Mouse (Mus musculus) cerebellum, adult 18-20 months (tissue): ENCODE data around the gene Tgm1.

Experiments used
- DNase-seq, 2 experiments: peaks; one replicate each; pipeline ENCODE4 v3.0.0; 2021

Gene Tgm1

DNA sequence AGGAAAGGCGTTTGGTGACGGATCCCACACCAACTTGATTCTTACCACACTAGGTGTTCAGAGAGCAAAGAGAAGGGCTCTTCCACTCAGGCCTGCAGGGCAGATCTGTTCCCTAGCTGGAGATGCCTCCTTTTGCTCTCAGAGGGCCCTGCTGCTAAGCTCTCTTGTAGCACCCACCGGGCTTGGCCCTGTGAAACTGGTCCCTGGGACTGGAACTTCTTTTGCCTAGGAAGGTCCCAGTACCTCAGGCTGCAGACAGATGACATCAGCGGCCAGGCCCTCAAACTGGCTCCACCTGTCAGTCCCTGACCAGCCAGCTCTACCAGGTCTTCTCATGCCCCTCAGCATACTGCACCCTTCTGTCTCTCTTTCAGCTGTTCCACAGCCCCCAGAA is at the start of gene Tgm1:
Tgm1 (minus strand) TSS at position 198 of the 394 bp plus-strand sequence.
- DNase-seq = no peak

GRCm38 (mm10) chr14:55763166-55763565 is 49.4 kb upstream of the Tgm1 start:
- no peak for DNase-seq

DNA sequence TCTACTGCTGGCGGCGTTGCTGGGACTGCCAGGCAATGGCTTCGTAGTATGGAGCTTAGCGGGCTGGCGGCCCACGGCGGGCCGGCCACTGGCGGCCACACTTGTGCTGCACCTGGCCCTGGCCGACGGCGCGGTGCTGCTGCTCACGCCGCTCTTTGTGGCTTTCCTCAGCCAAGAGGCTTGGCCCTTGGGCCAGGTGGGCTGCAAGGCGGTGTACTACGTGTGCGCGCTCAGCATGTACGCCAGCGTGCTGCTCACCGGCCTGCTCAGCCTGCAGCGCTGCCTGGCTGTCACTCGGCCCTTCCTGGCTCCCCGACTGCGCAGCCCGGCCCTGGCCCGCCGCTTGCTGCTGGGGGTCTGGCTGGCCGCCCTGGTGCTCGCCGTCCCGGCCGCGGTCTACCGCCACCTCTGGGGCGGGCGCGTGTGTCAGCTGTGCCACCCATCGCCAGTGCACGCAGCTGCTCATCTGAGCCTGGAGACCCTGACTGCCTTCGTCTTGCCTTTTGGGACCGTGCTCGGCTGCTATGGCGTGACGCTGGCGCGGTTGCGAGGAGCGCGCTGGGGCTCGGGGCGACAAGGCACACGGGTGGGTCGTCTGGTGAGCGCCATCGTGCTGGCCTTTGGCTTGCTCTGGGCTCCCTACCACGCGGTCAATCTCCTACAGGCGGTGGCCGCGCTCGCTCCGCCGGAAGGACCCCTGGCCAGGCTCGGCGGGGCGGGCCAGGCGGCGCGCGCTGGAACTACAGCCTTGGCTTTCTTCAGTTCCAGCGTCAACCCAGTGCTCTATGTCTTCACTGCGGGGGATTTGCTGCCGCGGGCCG is 48.5 kb upstream of the Tgm1 start:
- peak; percentile 39 to 58 for DNase-seq

GRCm38 (mm10) chr14:55761163-55761562 is 47.4 kb upstream of the Tgm1 start, which contains the start of gene Ltb4r2:
Gene Ltb4r2 (plus strand): TSS chr14:55761428.
- DNase-seq = no peak

- peak; percentile 88 to 89 for DNase-seq
Observed at GRCm38 (mm10) chr14:55760156-55760555, 46.4 kb upstream of the Tgm1 start.

DNA sequence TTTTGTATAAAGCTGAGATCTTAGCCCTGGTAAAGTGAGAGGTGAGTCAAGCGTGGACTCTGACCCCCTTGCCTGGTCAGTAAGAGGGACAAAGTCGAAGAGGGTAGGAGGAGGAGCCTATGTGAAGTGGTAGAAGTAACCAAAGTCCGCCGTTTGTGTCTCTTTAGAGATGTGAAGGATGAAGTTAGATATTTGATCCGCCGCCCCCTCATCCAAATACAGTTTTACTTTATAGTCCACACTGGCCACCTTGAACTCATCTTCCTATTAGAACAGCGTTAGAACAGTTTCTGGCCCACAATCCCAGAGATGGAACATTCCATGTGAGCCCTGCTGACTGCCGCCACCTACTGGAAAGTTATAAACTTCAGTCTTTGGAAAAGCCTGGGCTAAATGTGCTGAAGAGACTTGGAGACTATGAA is 44.6 kb upstream of the Tgm1 start, which contains the start of gene Cideb:
Cideb (minus strand) TSS at position 96 of the 422 bp plus-strand sequence.
- DNase-seq = peak; percentile 42 to 49

DNA sequence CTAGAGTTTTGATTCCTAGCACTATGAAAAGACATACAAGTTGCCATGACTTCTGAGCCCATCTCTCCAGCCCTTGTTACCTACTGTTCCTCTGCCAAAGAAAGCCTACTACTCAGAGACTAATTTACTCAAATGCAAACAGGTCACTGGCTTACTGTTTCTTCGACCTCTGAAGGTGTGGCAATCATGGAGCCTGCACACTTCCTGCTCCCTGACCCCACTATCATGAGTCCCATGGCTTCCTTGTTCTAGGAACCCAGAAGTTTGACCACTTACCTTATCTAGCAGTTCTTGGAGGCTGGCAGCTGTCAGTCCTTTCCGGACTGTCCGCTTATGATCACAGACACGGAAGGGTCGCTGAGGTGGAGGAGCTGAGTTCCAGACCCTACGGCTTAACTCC is 43.8 kb upstream of the Tgm1 start:
- no peak for DNase-seq

DNA sequence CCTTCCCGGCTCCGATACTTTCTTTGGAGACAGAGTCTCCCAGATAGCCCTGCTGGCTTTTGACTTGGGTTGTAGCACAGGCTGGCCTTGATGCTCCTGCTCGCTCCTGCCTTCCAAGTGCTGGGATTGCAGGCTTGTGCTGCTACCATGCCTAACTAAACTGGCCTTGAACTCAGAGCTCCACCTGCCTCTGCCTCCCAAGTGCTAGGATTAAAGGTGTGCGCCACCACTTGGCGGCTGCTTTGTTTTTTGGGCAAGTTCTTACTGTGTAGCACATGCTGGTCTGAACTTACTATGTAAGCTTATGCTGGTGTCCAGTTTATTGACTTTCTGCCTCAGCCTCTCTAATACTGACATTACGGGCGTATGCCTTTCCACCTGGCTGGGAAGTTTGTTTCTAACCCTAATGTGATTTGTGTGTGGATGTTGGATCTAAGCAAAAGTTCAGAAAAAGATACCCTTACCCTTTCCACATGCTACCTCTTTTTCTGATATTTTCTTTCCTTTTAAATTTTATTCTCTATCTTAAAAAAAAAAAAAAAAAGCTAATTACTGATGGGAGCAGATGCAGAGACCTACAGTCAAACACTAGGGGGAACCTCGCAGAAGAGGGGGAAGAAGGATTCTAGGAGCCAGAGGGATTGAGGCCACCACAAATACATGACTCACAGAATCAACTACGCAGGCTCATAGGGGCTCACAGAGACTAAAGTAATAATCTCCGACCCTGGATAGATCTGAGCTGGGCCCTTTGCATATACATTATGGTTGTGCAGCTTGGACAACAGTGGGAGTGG is 33.5 kb upstream of the Tgm1 start:
- DNase-seq = no peak

DNA sequence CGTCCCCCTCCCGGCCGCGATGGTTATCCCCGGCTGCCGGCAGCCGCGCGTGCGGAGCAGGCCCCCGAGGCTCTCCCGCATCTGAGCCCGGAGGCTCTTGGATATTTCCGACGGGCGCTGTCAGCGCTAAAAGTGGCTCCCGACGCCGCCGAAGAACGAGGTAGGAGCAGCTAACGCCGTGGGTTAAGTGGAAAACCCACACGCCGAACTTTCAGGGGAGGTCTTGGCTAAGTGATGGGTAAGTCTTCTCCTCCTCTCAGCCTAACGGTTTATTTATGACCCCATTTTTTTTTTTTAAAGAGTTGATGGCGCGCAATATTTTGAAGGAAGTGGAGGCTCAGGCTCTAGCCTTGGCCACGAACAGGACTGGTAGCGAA is 32.1 kb upstream of the Tgm1 start:
- DNase-seq = no peak

DNA sequence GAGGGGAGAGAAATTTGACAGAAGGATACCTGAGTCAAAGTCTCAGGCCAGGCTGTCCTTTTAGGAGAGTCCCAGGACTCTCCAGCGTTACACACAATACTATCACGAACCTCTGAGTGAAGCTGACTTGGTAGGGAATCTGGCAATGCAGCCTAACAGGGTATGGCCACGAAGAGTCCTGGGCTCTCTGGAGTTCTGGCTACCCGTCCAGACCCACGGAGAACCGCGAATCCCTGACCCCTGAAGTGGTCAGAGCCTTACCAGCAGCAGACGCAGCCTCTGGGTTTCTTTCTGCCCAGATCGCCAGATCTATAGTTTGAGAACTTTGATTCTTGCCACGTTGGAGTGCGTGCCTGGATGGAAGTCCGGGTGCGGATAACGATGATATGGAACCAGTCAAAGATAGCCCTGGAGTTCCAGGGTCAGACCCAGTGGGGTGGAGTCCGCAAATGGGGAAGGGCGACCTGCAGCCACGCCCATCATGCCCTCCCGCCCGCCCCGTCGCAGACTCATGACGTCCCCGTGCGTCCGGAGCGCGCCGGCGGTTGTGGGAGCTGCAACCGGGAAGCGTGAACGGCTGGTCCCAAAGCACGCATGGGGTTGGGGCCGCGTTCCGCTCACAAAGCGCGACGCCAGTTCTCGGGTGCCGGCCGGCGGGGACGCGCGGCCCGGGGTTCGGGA is 31.6 kb upstream of the Tgm1 start, which contains the start of the genes Dhrs1 and Nop9:
Dhrs1 (minus strand) TSS at position 511 of the 681 bp plus-strand sequence.
Nop9 (plus strand) TSS at position 514 of the 681 bp plus-strand sequence.
- DNase-seq = peak; percentile 84 to 89

DNA sequence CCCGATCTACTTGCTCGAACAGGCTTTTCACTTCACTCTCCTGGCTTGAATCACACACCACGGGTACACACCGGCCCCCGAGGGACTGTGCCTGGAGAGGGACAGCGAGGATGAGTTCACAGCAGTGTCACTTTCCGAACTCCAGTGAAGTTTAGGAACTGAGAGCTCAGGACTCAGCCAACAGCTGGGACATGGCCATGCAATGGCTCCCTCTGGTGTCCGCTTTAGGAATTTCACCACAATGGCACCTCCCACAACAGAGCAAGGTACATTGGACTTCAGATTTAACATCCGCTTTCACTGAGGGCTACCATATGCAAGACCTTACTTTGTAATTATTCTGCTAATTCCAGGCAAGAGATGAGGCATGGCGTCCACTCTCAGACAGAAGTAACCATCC is 30.0 kb upstream of the Tgm1 start:
- DNase-seq = peak; percentile 82 to 89

DNA sequence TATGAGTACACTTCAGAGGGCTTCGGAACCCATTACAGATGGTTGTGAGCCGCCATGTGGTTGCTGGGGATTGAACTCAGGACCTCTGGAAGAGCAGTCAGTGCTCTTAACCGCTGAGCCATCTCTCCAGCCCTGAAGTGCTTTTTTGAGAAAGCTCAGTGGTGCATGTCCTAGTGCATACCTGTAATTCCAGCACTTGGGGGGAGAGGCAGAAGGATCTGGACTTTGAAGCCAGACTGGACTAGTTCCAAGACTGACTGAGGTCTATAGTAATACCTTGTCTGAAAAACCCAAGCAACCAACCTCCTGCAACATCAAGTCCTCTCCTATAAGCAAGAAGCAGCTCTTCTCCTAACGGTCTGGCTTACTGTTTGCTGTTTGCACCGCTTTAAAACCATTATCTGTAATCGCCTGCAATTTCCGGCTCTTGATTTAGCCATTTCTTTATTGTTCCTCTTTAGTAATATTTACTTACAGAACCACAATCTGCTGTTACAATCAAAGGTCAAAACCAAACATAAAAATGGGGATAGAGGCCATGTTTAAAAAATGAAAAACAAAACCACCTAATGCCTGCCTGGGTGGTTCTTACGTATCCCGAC is 23.5 kb upstream of the Tgm1 start:
- no peak for DNase-seq

DNA sequence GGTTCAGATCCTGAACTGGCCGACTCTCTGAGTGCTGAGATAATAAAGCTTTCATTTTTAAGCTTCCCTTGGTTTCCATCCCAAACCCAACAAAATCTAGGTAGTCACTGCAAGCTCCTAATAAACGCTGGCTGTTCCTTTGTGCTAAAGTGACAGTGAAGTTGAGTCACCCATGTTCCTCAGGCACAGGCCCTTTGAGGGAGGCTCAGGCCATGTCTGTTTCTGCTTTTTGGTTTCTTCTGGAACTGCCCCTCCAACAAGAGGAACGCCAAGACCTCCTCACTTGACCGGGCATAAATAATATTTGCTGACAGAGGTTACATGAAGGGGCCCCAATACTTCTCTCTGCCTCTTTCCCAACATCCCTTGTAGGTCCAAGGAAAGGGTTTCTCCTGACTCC is 22.0 kb upstream of the Tgm1 start:
- no peak for DNase-seq

GRCm38 (mm10) chr14:55735334-55735733 is 21.6 kb upstream of the Tgm1 start:
- DNase-seq = no peak

- no peak for DNase-seq
Observed at GRCm38 (mm10) chr14:55734869-55735268, 21.1 kb upstream of the Tgm1 start.

DNA sequence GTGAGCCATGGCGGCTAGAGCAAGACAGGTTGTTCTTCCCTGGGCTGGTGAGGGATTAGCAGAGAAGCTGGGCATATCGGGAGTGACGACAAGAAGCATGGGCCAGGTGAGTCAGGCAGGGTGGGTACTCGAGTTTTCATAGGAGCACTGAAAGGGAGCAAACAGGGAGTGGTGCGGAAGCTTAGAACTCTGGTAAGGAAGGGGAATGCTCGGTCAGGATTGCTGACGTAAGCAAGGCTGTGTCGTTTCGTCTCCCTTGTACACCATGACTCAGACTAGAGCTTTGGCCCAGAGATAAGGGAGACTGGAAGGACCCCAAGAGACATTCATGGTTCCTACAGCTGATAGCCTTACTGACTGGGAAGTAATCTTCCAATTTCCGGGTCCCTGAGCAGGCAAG is 20.2 kb upstream of the Tgm1 start:
- no peak for DNase-seq

GRCm38 (mm10) chr14:55730531-55731032 is 16.9 kb upstream of the Tgm1 start:
- no peak for DNase-seq

GRCm38 (mm10) chr14:55730116-55730515 is 16.4 kb upstream of the Tgm1 start:
- no peak for DNase-seq

DNA sequence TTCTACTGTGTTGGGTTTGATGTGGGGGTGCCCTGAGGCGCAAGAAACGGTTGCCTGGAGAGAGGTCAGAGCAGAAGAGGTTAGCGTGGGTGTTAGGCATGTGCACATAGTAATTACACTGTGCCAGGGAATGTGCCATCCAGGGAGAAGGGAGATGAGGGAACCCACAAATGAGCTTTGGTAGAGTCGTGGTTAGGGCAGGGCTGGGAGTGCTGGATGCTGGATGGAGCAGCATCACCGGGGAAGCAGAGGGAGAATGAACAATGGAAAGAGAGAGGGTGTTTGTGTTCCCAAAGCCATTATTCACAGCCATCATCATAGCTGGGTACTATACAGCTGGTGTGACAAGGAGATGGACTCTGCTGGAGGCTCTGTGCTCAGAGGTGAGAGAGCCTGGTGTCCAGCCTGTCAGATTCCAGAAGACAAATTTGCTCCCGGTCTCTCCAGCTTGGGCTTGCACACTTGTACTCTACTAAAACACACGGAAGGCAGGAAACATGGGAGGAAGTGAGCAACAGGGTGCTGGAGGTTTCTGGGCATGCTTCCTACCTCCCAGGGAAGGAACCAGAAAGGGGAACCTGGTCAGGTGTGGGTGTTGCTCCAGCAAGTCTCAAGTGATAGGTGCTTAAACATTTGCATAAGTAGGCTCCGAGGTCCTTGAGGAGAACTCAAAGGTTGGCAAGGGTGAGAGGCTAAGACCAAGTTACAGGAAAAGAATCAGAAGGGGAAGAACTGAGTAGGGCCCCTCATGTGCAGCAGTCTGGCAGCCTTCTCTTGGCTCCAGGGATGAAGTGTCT is 14.4 kb upstream of the Tgm1 start:
- DNase-seq = no peak

DNA sequence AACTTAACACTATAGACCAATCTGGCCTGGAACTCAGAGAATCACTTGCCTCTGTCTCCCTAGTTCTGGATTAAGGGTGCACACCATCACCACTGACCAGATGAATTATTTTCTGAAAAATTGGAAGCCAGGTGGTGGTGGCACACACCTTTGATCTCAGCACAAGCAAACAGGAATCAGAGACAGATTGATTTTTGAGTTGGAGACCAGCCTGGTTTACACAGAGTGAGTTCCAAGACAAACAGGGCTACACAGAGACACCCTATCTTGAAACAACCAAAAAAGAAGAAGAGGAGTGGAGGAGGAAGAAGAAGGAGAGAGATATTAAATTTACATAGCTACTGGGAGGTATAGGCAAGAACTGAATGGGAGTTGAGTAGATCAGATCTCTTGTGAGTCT is 12.5 kb upstream of the Tgm1 start:
- DNase-seq = no peak

GRCm38 (mm10) chr14:55724411-55724871 is 10.7 kb upstream of the Tgm1 start:
- DNase-seq = no peak

DNA sequence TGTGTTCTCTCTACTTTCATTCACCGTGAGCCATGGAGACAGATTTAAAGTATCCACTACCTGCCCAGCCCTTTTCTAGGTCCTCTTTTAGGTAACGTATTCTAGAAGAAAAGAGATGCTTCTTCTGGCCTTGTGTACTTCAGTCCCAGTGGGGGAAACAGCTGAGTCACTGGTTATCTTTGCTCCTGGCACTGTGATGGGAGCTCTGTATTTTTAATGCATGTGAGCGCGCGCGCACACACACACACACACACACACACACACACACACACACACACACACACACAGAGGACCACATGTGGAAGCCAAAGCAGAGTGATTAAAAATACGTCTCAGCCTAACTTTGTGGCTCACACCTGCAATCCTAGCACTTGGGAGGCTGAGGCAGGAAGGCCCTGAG is 9.7 kb upstream of the Tgm1 start:
- no peak for DNase-seq
